Mouse (Mus musculus): ENCODE measurements around the gene Impg1.

The Impg1 gene

GRCm38 (mm10) chr9:80465381-80465780 is at the start of gene Impg1:
Gene Impg1, minus strand, starts transcription at chr9:80465481.
- no peak for DNase-seq (ENCODE audit: low spot score)

GRCm38 (mm10) chr9:80509464-80510153 is 44.3 kb upstream of the Impg1 start:
- DNase-seq (ENCODE audit: low spot score): no peak

- DNase-seq (ENCODE audit: low spot score): no peak
Measured at GRCm38 (mm10) chr9:80504496-80505012, 39.3 kb upstream of the Impg1 start.

GRCm38 (mm10) chr9:80491591-80491990 is 26.3 kb upstream of the Impg1 start:
- no peak for DNase-seq (ENCODE audit: low spot score)

GRCm38 (mm10) chr9:80460420-80460819 is 4.9 kb downstream of the Impg1 start:
- DNase-seq (ENCODE audit: low spot score): no peak

GRCm38 (mm10) chr9:80450467-80451261 is 14.6 kb downstream of the Impg1 start:
- DNase-seq (ENCODE audit: low spot score): no peak

GRCm38 (mm10) chr9:80441096-80441710 is 24.1 kb downstream of the Impg1 start:
- DNase-seq (ENCODE audit: low spot score): no peak

- no peak for DNase-seq (ENCODE audit: low spot score)
Measured at GRCm38 (mm10) chr9:80391404-80391803, 73.9 kb downstream of the Impg1 start.

- DNase-seq (ENCODE audit: low spot score): no peak
Measured at GRCm38 (mm10) chr9:80391002-80391401, 74.3 kb downstream of the Impg1 start.

- DNase-seq (ENCODE audit: low spot score): no peak
Measured at GRCm38 (mm10) chr9:80387890-80388289, 77.4 kb downstream of the Impg1 start.

- no peak for DNase-seq (ENCODE audit: low spot score)
Measured at GRCm38 (mm10) chr9:80386492-80386891, 78.8 kb downstream of the Impg1 start.

- DNase-seq (ENCODE audit: low spot score): peak; percentile 40
Measured at GRCm38 (mm10) chr9:80386000-80386399, 79.3 kb downstream of the Impg1 start.

- DNase-seq (ENCODE audit: low spot score): no peak
Measured at GRCm38 (mm10) chr9:80382711-80383110, 82.6 kb downstream of the Impg1 start.

- DNase-seq (ENCODE audit: low spot score): no peak
Measured at GRCm38 (mm10) chr9:80380078-80380645, 85.1 kb downstream of the Impg1 start.

GRCm38 (mm10) chr9:80374100-80374499 is 91.2 kb downstream of the Impg1 start:
- DNase-seq (ENCODE audit: low spot score): no peak

- no peak for DNase-seq (ENCODE audit: low spot score)
Measured at GRCm38 (mm10) chr9:80373304-80373739, 92.0 kb downstream of the Impg1 start.

GRCm38 (mm10) chr9:80368636-80369035 is 96.6 kb downstream of the Impg1 start:
- no peak for DNase-seq (ENCODE audit: low spot score)

GRCm38 (mm10) chr9:80367520-80368204 is 97.6 kb downstream of the Impg1 start:
- DNase-seq (ENCODE audit: low spot score): no peak

GRCm38 (mm10) chr9:80360063-80360462 is 105.2 kb downstream of the Impg1 start:
- no peak for DNase-seq (ENCODE audit: low spot score)

- DNase-seq (ENCODE audit: low spot score): no peak
Measured at GRCm38 (mm10) chr9:80351678-80352331, 113.5 kb downstream of the Impg1 start.

- DNase-seq (ENCODE audit: low spot score): no peak
Measured at GRCm38 (mm10) chr9:80351295-80351677, 114.0 kb downstream of the Impg1 start.

All from testis, postnatal 14 days (tissue).